Mouse (Mus musculus) kidney, postnatal 0 days (tissue): ENCODE measurements around the gene Pld6. TPM values are rescaled to one million over a fixed set of nuclear protein-coding genes. Genes with fewer than 3 reads are reported as not detected.

Experiments used
- ATAC-seq: fragments of 200-750 bp; cut with Nextera tagmentation; replicated peaks from 2 replicates; pipeline ENCODE4 v1.8.0; 2017; ENCODE audit warnings: low read depth, moderate number of reproducible peaks, moderate TSS enrichment, moderate library complexity; ENCODE audit not compliant: low FRiP score
- DNase-seq: peaks from one replicate; pipeline ENCODE4 v3.0.0-alpha.2; 2016; ENCODE audit warnings: low spot score
- H3K27ac ChIP-seq: fragments of 300-500 bp; sonication (generic); 2 replicates; pipeline ENCODE4 v1.5.1; 2014; ENCODE audit warnings: mild to moderate bottlenecking
- H3K27me3 ChIP-seq: fragments of 300-500 bp; sonication (generic); 2 replicates; pipeline ENCODE4 v1.6.1; 2014; ENCODE audit warnings: low read length, mixed read lengths; ENCODE audit not compliant: insufficient read depth
- H3K36me3 ChIP-seq: fragments of 300-500 bp; sonication (generic); 2 replicates; pipeline ENCODE4 v1.6.1; 2014; ENCODE audit warnings: low read length, mixed read lengths; ENCODE audit not compliant: insufficient read depth
- H3K4me1 ChIP-seq: fragments of 300-500 bp; sonication (generic); replicated peaks from 2 replicates; pipeline ENCODE4 v1.6.1; 2014; ENCODE audit warnings: antibody characterized with exemption, low read length, mixed read lengths; ENCODE audit not compliant: insufficient read depth
- H3K4me2 ChIP-seq: fragments of 300-500 bp; sonication (generic); 2 replicates; pipeline ENCODE4 v1.6.1; 2014; ENCODE audit warnings: mild to moderate bottlenecking, low read length, moderate library complexity, mixed read lengths
- H3K4me3 ChIP-seq: fragments of 300-500 bp; sonication (generic); replicated peaks from 2 replicates; pipeline ENCODE4 v1.5.1; 2014; ENCODE audit warnings: low read depth, low read length
- H3K9ac ChIP-seq: fragments of 300-500 bp; sonication (generic); 2 replicates; pipeline ENCODE4 v1.6.1; 2014; ENCODE audit warnings: low read depth, low read length
- H3K9me3 ChIP-seq: fragments of 300-500 bp; sonication (generic); replicated peaks from 2 replicates; pipeline ENCODE4 v1.6.1; 2016; ENCODE audit warnings: low read length, inconsistent platforms, mixed read lengths
- CTCF ChIP-seq: IDR thresholded peaks from 2 replicates; pipeline ENCODE4 v1.5.1; 2016; ENCODE audit warnings: antibody characterized with exemption, low read depth, mild to moderate bottlenecking, moderate library complexity
- WGBS: fragments of 180-500 bp; shearing (Covaris S2); extraction: QIAGEN DNeasy Blood & Tissue Kit; methylation state at CpG from one replicate; pipeline ENCODE4 v1.1.7; 2014; 5-methylcytosine and 5-hydroxymethylcytosine counted together
- polyA plus RNA-seq: library from polyadenylated mRNA; unstranded; fragments of >200 nt; fragmentation: Nextera tagmentation; extraction: Ambion mirVana; gene quantifications from 2 replicates; pipeline ENCODE4 v1.2.1, GENCODE M21; 2015

The Pld6 gene
- polyA plus RNA-seq, 1 experiment from 2014 or later: 2.9 TPM

DNA sequence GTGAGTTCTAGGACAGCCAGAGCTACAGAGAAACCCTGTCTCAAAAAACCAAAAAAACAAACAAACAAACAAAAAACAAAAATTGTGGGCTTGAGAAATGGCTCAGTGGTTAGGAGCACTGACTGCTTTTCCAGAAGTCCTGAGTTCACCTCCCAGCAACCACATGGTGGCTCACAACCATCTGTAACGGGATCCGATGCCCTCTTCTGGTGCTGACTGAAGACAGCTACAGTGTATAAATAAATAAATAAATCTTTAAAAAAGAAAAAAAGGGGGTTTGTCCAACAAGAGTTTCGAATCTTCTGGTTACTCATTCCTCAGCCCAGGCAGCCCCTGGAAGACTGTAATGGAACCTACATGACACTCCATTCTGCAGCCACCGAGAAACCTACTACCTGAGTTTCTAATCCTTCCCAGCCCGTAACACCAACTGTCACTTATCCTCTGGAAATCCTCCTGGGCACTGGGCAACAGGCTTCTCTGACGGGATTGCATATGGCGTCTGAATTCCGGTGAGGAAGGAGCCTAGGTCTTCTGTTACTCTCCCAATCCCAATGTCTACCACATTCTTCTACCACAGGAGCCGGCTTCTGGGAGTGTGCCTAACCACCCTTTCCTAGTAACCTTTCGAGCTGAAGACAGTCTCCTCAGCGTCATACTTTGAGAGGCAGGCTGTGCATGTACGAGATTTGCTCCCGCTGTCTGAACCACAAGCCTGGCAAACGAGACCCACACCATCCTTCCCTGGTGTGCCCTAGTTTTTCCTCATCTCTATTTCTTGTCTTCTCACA is 20.9 kb upstream of the Pld6 start:
- no peak for ATAC-seq
- peak overlapping the region; percentile 85 for H3K4me2 ChIP-seq
- TF ChIP-seq CTCF: peak; percentile 40

DNA sequence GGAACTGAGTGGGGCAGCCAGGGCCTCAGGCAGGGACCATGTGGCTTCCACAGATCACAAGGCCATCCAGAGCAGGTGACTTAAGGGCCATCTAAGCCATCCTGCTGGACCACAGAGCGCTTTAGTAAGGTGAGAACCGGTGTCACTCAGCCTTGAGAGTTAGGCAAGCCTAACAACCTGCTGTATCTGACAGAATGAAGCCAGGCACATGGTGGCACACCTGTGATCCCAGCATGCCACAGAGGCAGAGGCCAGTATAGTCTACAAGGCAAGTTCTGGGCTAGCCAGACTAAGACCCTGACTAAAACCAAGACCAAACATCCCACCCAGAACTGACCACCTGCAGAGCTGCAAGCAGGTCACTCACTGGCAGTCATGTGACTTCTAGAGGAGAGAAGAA is 18.2 kb upstream of the Pld6 start:
- 95% methylated on average over 2 of the region's 2 CpGs for WGBS
- TF ChIP-seq CTCF: no peak
- Histone ChIP-seq H3K9ac (no peak overlapping the region), H3K4me1 (peaks cover 8% of the 10 kb centered on the region), H3K27ac (no peak overlapping the region), H3K4me3 (no peak overlapping the region), H3K36me3 (peaks cover 57% of the 10 kb centered on the region), H3K27me3 (no peaks in the 10 kb centered on the region), H3K4me2 (no peak overlapping the region), H3K9me3 (no peaks in the 10 kb centered on the region)
- ATAC-seq (no peak), DNase-seq (no peak)

More for the DNA sequence above, 20.9 kb upstream of the Pld6 start:
- Histone ChIP-seq H3K9me3 (no peaks in the 10 kb centered on the region), H3K27me3 (no peaks in the 10 kb centered on the region), H3K4me1 (peaks cover 8% of the 10 kb centered on the region), H3K36me3 (peaks cover 33% of the 10 kb centered on the region), H3K27ac (peak overlapping the region; percentile 25; the same call in 1 of the 2 replicates), H3K9ac (peak overlapping the region; percentile 90; the same call in 1 of the 2 replicates), H3K4me3 (peak overlapping the region; percentile 77)
- no peak for DNase-seq
- 69% methylated on average over 14 of the region's 14 CpGs for WGBS

DNA sequence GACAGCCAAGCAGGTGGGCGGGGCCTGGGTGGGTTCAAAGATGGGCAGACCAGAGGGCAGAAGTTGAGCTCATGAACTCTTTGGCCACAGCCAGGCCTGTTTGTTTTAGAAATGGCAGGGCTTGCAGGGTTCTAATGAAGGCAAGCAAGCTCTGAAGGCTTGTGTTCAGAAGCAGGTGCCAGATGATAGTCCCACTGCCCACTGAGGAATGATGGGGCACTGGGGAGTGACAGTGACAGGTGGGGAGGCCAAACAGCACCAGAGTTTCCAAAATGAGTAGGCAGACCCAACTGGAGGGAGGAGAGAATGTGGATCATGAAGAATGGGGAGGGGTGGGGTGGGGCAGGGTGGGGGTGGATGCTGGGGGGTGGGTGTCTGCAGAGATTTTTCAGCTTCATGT is 17.8 kb upstream of the Pld6 start:
- Histone ChIP-seq H3K27me3 (no peaks in the 10 kb centered on the region), H3K36me3 (peaks cover 61% of the 10 kb centered on the region)

GRCm38 (mm10) chr11:59804409-59805110 is 17.1 kb upstream of the Pld6 start:
- TF ChIP-seq CTCF: no peak
- Histone ChIP-seq H3K4me2 (no peak overlapping the region), H3K27me3 (no peaks in the 10 kb centered on the region), H3K27ac (no peak overlapping the region), H3K4me1 (peaks cover 8% of the 10 kb centered on the region), H3K36me3 (peaks cover 67% of the 10 kb centered on the region), H3K9ac (no peak overlapping the region), H3K4me3 (no peak overlapping the region), H3K9me3 (no peaks in the 10 kb centered on the region)
- DNase-seq (no peak), ATAC-seq (no peak)
- WGBS: 86% methylated on average over 22 of the region's 22 CpGs

More for the DNA sequence above, 17.8 kb upstream of the Pld6 start:
- no peak for ATAC-seq
- TF ChIP-seq CTCF: no peak
- Histone ChIP-seq H3K4me1 (peaks cover 8% of the 10 kb centered on the region), H3K9ac (no peak overlapping the region), H3K27ac (no peak overlapping the region), H3K4me2 (no peak overlapping the region), H3K9me3 (no peaks in the 10 kb centered on the region), H3K4me3 (no peak overlapping the region)
- DNase-seq: no peak
- WGBS: 91% methylated on average over 1 of the region's 1 CpGs

DNA sequence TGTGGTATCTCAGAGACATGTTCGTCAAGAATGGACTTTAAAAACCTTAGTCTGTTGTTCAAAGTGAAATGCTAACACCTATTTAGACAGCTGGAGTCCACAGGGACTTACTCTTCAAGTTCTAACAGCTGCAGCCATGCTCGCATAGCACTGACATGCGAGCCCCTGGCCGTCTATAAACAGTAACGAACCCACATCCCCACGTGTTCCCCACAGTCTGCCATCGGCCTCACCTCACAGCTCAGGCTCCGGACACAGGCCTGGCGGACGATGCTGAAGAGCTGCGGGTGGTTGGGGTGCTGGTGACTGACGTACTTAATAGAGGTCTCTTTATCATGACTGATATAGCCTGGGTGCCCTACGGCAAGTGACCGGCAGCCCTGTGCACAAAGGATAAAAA is 16.1 kb upstream of the Pld6 start:
- no peak overlapping the region for H3K4me3 ChIP-seq
- no peak overlapping the region for H3K9ac ChIP-seq
- 81% methylated on average over 14 of the region's 14 CpGs for WGBS
- no peaks in the 10 kb centered on the region for H3K9me3 ChIP-seq
- no peak overlapping the region for H3K27ac ChIP-seq
- ATAC-seq (no peak), DNase-seq (no peak)
- TF ChIP-seq CTCF: no peak
- H3K4me1 ChIP-seq: peaks cover 1% of the 10 kb centered on the region
- H3K27me3 ChIP-seq: no peaks in the 10 kb centered on the region
- peaks cover 77% of the 10 kb centered on the region for H3K36me3 ChIP-seq
- H3K4me2 ChIP-seq: no peak overlapping the region

DNA sequence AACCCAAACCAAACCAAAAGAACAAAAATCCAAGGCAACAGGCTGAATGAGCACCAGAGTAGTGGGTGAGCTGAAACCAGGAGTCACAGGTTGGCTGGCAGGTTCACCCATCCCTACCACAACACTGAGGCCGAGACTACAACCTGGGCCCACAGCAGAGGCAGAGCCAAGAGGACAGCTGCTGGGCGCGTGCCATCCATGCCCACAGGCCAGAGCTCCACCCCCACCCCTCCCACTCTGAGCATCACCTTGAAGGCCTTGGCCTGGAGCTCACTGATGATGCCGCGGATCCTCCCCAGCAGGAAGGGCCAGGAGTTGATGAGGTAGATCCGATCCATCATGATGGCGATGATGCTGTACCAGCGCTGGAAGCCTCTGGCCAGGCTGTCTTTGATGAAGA is 14.4 kb upstream of the Pld6 start:
- Histone ChIP-seq H3K4me3 (no peak overlapping the region), H3K9ac (no peak overlapping the region), H3K4me1 (no peaks in the 10 kb centered on the region), H3K9me3 (no peaks in the 10 kb centered on the region), H3K4me2 (no peak overlapping the region), H3K27me3 (no peaks in the 10 kb centered on the region), H3K27ac (no peak overlapping the region), H3K36me3 (peaks cover 84% of the 10 kb centered on the region)
- WGBS: 97% methylated on average over 8 of the region's 8 CpGs
- DNase-seq (no peak), ATAC-seq (no peak)
- no peak for TF ChIP-seq CTCF
